Mouse (Mus musculus): ENCODE results near the gene Tmem243.

The Tmem243 gene

GRCm38 (mm10) chr5:9100207-9100848 lies at the start of gene Tmem243:
Gene Tmem243, plus strand, starts transcription at chr5:9100668.
- under 1% methylated on average over 59 of the region's 59 CpGs for WGBS

DNA sequence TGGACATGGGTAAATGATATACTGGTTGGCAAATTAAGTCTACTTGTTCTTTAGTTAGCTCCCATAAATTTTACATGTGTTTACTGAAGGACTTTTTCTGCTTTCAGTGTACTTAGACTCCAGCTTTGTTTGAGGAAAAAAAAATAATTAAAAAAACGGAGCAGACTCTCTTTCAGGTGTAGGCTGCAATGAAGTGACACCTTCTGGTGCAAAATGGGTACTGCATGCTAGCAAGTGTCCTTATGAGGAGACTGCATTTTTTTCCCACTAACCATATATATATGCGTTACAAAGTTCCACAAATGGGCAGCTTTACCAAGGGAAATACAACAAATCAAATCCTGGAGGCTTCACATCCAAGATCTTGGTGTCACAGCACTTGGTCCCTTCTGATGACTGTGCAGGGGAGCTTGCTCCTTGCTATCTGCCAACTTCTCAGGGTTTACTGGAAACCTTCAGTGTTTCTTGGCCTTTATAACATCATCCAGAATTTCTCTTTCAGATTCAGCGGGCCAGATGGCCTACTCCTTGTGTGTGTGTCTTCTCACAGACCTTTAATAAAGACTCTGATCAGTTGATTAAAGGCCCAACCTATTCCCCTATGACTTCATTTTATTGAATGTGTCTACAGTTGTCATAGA lies 44.3 kb upstream of the Tmem243 start:
- WGBS, result 19% methylated on average over 3 of the region's 3 CpGs

DNA sequence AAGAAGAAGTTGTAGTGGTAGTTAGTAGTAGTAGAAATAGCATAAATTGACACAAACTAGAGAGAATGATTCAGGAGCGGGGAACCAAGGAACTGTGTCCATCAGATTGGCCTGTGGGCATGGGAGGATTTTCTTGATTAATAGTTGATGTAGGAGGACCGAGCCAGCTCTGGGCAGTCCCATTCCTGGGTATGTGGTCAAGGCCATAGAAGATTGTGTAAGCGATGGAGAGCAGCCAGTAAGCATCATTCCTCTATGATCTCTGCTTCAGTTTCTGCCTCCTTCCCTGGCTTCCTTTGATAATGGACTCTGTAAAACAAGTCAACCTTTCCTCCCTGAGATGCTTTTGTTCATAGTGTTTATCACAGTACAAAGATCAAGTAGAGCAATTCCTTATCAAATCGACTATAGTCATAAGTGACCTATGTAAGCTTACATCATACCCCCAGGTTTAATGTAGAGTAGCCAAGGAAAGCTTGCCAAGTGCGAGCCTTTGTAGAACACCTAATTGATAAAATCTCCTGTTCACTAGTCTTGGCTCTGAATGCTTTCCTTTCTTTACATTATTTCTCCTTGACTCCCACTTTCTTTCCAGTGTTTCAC lies 43.1 kb upstream of the Tmem243 start:
- WGBS, result 85% methylated on average over 5 of the region's 5 CpGs

DNA sequence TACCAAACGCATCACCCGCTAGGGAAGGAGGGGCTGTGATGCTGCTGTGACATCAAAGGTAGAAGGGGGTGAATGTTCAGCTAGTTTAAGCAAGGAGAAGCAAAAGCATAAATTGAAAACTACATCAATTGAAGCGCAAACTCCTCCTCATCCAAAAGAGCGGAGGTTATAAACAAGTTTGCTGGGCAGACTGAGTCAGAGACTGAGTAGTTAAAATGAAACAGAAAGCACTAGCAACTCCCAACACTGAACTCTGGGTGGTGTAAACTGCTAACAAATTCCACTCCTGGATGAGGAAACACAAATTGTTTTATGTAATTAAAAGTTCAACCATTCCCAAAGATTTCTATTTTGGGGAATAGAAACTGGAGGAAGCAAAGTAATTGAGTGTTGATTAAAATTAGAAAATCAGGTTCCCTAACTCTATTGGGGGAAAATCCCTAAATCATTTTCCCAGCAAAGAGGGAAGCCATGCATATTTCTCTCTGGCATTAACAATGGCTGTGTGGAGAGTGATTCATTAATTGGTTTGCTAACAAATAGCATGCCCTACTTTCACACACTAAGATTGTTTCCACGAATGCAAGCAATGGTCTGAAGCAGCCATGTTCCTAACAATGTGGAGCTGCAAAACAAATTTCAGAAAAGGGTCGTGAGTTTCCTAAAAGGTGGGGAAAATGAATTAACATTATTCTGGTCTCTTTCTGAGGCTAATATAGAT lies 41.0 kb upstream of the Tmem243 start:
- WGBS, result 49% methylated on average over 6 of the region's 6 CpGs

DNA sequence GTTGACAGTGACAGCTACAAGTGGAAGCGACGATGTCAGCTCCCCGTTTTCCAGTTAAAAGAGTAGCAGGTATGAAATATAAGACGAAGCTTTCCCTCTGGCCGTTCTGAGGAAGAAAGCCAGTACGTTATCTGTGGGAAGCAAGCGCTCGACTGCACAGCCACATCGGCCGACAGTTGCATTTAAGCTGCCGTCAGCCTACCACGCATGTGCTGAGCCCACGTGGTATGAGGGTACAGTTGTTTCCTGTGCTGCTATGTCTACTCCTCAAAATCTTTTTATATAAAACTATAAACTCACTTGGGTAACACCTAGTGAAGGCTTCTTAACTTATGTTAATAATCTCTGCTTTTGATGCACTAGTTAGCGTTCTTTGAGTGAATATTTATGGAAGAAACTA lies 40.2 kb upstream of the Tmem243 start:
- WGBS, result 90% methylated on average over 14 of the region's 14 CpGs

DNA sequence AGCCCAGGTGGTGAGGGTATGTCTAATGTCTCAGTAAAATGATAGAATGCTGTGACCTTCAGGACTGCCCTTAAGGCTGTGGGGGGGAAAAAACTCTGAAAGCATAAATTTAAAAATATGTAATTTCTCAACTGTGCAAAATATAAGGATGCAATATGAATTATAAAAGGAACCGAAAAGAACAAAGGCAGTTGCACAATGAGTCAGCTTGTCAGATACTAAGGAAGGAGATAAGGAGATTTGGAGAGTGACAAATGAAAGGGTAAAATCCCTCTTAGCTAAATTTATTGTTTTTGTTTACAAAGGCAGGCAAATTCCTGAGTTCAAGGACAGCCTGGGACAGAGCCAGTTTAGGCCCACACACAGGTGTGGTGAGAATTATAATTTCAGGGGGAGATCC lies 36.3 kb upstream of the Tmem243 start:
- WGBS, result 83% methylated on average over 1 of the region's 1 CpGs

DNA sequence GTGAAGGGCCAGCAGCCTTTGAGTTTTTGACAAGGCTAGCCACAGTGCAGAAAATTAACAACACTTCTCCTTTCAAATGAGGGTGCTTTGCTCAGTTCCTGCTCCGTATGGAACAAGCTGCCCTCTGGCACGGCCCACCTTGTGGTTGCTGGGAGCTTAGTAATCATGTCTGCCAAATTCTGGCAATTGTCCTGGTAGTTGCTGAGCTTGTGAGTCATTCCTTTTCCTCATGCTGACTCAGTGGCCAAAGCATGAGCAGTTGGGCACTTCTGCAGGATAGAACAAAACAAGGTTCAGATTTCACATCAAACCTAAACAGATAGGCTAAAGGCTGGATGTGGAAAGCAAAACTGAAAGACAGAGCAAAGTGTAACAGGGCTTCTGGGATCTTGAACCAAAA lies 31.6 kb upstream of the Tmem243 start:
- 30% methylated on average over 2 of the region's 2 CpGs for WGBS

DNA sequence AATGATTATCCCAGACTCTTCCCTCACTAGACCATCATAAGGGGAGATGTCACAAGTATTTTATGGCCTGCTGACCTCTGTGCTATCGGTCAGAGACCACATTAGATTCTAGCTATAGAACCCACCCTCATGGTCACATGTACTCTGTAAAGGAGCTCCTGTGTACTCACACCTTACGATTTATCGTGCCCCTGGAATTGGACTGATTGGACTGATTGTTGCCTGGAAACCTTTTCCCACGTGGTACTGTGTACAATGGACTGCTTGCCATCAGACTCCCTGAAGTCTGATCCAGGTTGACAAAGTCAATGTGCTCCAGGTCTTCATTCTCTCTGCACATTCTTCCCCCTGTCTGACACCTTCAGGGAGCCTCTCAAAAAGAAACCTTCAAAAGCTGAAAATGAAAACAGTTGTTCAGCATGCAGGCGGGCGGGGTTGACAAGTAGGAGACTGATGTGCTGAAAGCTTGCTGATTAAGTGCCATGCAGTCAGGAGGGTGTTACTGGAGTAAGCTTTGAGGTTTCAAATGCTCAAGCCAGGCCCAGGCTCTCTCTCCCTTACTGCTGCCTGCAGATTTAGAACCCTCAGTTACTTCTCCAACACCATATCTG lies 30.8 kb upstream of the Tmem243 start:
- WGBS, result 79% methylated on average over 6 of the region's 6 CpGs

- WGBS, result 95% methylated on average over 3 of the region's 3 CpGs
Measured at GRCm38 (mm10) chr5:9071360-9071759, 29.1 kb upstream of the Tmem243 start.

DNA sequence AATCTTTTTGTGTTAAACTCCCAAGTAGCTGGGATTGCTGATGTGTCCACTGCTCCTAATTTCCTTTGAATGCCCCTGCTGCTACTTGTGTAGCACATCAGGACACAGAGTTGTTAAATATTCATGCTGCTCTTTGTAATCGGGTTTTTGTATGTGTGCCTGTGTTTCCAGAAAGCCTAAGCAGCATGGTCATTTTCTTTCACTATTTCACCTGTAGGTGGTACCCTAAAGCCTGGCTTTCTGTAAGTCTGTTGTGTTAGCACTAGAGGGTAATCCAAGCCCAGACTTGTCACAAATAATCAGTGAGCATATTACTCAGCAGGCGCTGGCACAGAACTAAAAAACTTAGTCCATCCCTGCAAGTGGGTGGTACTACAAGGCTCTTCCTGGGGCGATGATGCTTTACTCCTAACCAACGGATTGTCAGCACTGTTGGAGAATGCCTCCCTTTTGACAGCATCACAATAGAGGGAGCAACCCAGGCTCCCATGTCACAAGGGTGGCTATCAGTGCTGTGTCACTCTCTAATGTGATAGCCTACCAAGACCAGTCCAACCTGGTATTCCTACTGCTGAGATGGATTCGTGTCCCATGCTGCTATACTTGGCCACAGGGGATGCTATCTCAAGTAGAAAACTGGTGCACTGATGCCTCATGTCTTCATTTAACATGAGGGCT lies 27.2 kb upstream of the Tmem243 start:
- 46% methylated on average over 5 of the region's 5 CpGs for WGBS

GRCm38 (mm10) chr5:9086924-9087719 lies 13.3 kb upstream of the Tmem243 start:
- 73% methylated on average over 3 of the region's 3 CpGs for WGBS

- 82% methylated on average over 6 of the region's 6 CpGs for WGBS
Measured at GRCm38 (mm10) chr5:9090493-9091106, 9.9 kb upstream of the Tmem243 start.

GRCm38 (mm10) chr5:9092716-9093115 lies 7.8 kb upstream of the Tmem243 start:
- 85% methylated on average over 1 of the region's 1 CpGs for WGBS

DNA sequence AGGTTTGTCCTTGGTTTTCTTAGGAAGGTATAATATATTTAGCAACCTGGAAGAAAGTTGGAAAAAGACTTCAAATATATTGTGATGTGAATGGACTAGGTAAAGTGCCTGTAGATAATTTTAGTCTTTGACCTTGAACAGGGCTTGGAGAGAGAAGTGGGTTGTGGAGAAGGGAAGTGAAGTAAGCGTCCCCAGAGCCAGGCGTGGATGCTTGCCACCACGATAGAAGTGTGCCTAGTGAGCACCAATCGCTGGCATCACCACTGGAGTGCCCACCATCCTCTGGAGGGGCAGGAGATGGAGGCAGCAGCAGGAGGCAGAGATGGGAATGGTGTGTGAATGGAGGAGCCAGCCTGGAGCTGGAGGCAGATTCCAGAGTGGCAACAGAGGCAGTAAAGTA lies 7.0 kb upstream of the Tmem243 start:
- WGBS, result 79% methylated on average over 4 of the region's 4 CpGs

- 2% methylated on average over 83 of the region's 83 CpGs for WGBS
Measured at GRCm38 (mm10) chr5:9100849-9101801, 657 bp downstream of the Tmem243 start.

DNA sequence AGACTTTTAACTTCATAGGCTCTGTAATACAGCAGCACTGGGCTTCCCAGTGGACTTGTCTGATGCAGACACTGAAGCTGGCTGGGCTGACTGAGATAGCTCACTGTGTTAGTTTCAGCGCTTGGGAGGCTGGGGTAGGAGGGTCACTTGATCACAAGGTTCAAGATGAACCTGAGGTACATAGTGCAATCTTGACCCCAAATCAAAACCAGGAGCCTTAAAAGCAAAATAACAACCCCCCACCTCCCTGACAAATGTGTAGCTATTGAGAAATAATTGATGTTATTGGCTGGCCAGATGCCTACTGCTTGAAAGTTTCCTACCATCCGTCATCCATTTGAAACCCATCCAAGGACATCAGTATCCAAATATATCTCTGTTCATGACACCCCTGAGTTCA lies 2.2 kb downstream of the Tmem243 start:
- WGBS, result 82% methylated on average over 2 of the region's 2 CpGs

- WGBS, result 63% methylated on average over 8 of the region's 8 CpGs
Measured at GRCm38 (mm10) chr5:9103958-9104357, 3.5 kb downstream of the Tmem243 start.

- WGBS, result 80% methylated on average over 6 of the region's 6 CpGs
Measured at GRCm38 (mm10) chr5:9106806-9107205, 6.3 kb downstream of the Tmem243 start.

All from cerebral cortex, adult 2 months (tissue).